Mouse (Mus musculus) c-Kit-positive CD71-positive TER-119-positive erythroid progenitor cells, embryonic 14.5 days (primary cell): ENCODE results near the gene Scnm1.
A peak's percentile ranks its signal among the peaks of the same experiment; 100 is the strongest.
"Not testable (repeated sequence)": the region's sequence is repeated elsewhere in the genome, so short reads cannot be mapped to it uniquely, and the experiment has no call there.

ENCODE experiments used
- DNase-seq: peaks from one replicate; pipeline ENCODE4 v3.0.0-alpha.2; 2013; ENCODE audit warnings: low spot score

Scnm1 gene

DNA sequence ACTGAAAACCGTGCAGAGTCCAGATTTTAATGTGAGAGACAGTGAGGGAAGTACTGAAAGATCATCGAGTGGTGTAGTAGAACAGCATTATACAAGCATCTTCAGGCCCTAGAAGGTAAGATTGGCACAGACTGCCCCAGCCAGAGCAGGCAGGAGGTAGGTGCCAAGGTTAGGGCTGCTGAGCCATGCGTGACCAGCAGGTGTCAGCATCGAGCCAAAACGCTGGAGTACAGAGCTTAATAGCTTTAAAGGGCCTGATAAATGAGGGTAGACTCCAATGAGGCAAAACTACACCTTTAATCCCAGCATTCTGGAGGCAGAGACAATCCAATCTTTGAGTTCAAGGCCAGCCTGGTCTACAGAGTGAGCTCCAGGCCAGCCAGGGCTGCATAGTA lies 8.8 kb upstream of the Scnm1 start:
- peak; percentile 83 for DNase-seq

GRCm38 (mm10) chr3:95141952-95142616 lies 8.3 kb upstream of the Scnm1 start, which contains the start of gene Tnfaip8l2:
Gene Tnfaip8l2 (minus strand): TSS chr3:95142360.
- DNase-seq, result no peak

DNA sequence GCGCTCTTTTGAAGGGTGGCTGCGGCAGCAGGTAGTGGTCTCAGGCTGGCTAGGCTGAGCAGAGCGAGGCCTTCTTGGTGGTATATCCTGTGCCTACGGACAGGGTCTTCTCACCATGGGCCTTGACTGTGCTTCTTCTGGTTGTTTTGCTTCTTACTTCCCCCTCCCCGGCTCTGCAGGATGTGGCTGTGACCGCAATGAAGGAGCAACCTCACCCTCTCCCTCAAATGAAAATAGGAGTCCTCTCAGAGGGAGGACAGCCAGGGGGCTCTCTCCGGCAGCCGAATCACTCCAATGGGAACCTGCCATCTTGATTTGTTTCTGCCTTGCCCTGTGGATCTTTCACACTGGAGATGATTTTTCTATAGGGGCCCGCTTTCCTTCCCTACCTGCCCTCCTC lies 7.7 kb upstream of the Scnm1 start:
- DNase-seq, result no peak

DNA sequence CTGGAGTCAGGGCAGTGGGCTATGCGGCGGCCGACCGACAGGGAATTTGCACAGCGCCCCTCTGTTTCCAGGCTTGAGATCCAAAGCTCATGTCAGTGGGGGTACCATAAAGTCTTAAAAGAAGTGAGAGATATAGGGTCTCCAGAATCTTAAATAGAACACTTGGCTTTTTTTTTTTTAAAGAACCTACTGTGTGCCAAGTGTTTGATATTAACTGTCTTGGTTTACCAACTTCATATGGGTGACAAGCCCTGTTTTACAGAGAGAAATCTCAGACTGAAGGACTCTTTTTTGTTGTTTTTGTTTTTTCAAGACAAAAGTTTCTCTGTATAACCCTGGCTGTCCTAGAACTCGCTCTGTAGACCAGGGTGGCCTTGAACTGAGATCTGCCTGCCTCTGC lies 7.0 kb upstream of the Scnm1 start:
- no peak for DNase-seq

DNA sequence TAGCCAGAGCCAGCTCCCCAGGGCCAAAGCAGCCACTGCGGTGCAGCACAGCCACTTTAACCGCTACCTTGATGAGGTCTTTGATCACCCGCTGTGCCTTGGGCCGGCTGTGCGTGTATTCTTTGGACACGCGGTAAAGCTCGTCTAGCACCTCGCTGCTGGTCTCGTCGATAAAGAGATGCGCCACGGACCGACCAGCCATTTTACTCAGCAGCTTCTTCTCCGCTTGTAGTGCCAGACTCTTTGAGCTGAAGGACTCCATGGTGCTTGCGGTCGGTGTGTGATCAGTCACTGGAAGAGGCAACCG lies 6.4 kb upstream of the Scnm1 start:
- DNase-seq, result no peak

- DNase-seq, result no peak
These were observed 5.9 kb upstream of the Scnm1 start for GRCm38 (mm10) chr3:95139586-95140288.

- DNase-seq, result no peak
These were observed 2.5 kb upstream of the Scnm1 start for GRCm38 (mm10) chr3:95136336-95136735.

GRCm38 (mm10) chr3:95135433-95136052 lies 1.7 kb upstream of the Scnm1 start:
- no peak for DNase-seq

- DNase-seq, result peak; percentile 53
These were observed 1.2 kb upstream of the Scnm1 start for GRCm38 (mm10) chr3:95135023-95135422.

GRCm38 (mm10) chr3:95134133-95134532 lies 322 bp upstream of the Scnm1 start:
- not testable (repeated sequence) for DNase-seq

- no peak for DNase-seq
These were observed 635 bp downstream of the Scnm1 start for GRCm38 (mm10) chr3:95133176-95133575.

- not testable (repeated sequence) for DNase-seq
These were observed 1.4 kb downstream of the Scnm1 start for GRCm38 (mm10) chr3:95132389-95132788.

DNA sequence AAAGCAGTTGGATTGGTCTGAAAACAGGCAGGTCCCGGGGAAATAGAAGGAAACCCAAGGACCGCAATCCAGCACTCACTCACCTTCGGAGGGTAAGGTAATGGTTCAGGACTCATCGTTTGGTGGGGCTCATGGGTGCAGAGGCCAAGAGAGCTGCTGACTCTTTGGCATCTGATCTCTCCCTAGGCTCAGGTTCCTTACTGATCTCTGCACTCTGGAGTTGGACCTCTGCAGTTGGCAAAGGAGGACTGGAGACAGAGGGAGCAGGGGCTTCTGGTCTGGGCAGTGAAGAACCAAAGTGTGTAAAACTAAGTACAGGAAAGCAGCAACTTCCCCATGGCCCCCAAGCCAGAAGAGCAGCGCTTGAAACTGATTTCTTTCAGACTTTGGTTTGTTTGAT lies 3.7 kb downstream of the Scnm1 start:
- DNase-seq, result no peak

DNA sequence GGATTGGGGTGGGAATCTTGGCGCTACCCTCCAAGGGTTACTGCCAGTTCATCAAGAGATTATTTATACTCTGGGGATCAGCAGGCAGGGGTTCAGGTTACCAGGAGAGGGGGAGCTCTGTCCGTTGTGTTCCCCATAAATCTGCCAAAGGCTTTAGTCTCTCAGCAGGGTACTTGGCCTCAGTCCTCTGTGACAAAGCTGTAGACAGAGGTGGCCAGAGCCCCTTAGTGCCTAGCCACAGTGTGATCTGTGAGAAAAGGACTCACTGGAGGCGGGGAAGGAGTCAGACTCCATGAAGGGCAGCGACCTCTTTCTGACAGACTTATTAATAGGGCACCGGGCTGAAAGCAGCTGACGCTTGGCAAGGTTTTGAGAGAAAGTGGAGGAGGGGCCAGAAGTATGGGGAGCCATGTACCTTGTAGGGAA lies 4.6 kb downstream of the Scnm1 start:
- DNase-seq, result no peak

DNA sequence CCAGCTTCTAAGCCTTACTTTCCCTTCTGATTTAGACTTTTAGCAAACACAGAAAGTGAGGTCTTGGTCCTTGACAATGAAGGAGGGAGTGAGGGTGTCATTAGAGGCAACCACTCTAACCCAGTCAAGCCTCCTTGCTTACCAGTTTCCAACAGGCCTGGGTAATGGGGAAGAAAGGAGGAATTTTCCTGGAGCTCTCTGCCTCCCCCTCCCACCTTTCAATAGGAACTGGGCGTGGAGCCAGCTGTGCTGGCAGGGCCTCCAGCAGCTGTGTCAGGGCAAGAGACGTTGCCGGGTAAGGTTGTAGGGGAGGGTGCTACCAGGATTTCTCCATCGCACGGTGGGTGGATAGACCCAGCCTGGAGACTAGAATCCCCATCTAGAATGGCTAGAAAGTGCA lies 8.8 kb downstream of the Scnm1 start:
- DNase-seq, result no peak

- no peak for DNase-seq
These were observed 9.6 kb downstream of the Scnm1 start, which contains the start of gene Tmod4 for GRCm38 (mm10) chr3:95124246-95124645. Gene Tmod4 (plus strand): TSS chr3:95124476.

DNA sequence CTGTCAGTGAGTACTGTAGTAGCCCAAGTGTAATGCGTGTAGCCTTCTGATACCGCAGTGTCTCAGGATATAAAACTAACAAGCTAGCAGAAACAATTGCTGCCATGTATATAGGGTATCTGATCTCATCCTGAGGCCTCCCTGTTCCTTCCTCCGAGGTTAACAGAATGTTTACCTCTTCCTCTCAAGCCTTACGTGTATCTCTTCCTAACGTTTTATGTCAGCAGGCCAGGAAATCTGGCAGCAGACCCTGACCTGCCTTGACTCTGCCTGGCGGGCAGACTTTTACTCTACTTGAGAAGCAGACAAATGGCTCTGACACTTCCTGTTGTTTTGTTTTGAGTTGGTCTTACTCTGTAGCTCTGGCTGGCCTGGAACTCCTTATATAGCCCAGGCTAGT lies 12.2 kb downstream of the Scnm1 start:
- no peak for DNase-seq

DNA sequence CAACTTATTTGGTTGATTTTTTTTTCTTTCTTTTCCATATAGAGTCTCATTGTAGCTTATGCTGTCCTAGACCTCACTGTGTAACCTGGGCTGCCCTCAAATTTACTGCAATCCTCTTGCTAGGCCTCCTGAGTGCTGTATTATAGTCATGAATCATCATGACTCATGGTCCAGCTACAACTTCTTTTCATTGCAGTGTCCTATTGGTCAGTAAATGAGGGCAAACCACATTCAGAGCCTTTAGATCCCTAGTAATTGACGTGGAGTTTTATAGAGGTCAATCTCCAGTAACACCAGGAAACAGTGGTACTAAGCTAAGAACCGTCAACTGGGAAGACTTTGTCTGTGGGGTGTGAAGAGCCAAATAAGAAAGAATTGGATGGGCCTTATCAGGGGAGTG lies 16.1 kb downstream of the Scnm1 start:
- no peak for DNase-seq

GRCm38 (mm10) chr3:95112760-95113159 lies 21.1 kb downstream of the Scnm1 start:
- DNase-seq, result no peak

GRCm38 (mm10) chr3:95110911-95111726 lies 22.7 kb downstream of the Scnm1 start, which contains the start of gene Vps72:
Gene Vps72 (plus strand): TSS chr3:95111022.
- DNase-seq, result peak; percentile 77

GRCm38 (mm10) chr3:95107898-95108297 lies 25.9 kb downstream of the Scnm1 start:
- no peak for DNase-seq

- not testable (repeated sequence) for DNase-seq
These were observed 26.5 kb downstream of the Scnm1 start for GRCm38 (mm10) chr3:95107308-95107707.
